Mouse (Mus musculus) MEL (cell line): ENCODE results near the gene Tmem216. TPM values are rescaled to one million over a fixed set of nuclear protein-coding genes. Genes with fewer than 3 reads are reported as not detected.

Experiments
- DNase-seq: peaks from one replicate; pipeline ENCODE4 v3.0.0; 2011; ENCODE audit warnings: low read depth, low spot score
- H3K27ac ChIP-seq: 2 replicates; pipeline ENCODE4 v1.5.1; 2012; ENCODE audit warnings: low read depth, mild to moderate bottlenecking, control low read depth, low read length, moderate library complexity; ENCODE audit not compliant: control insufficient read depth
- H3K27me3 ChIP-seq, 2 experiments: fragments of 150-350 bp in 1 of 2; sonication (generic) in 1 of 2; 2 replicates each; pipeline ENCODE4 v1.6.1; 2012; ENCODE audit warnings: low read length in 2 of 2, mild to moderate bottlenecking in 2 of 2, improper control_type of control experiment in 1 of 2, moderate library complexity in 1 of 2; ENCODE audit not compliant: insufficient read depth in 2 of 2, control insufficient read depth in 1 of 2
- H3K36me3 ChIP-seq, 2 experiments: 2 replicates each; pipeline ENCODE4 v1.6.1; 2012 to 2014; ENCODE audit warnings: low read length in 2 of 2, improper control_type of control experiment in 1 of 2, inconsistent platforms in 1 of 2, mild to moderate bottlenecking in 1 of 2; ENCODE audit not compliant: insufficient read depth in 2 of 2, control insufficient read depth in 1 of 2
- H3K4me1 ChIP-seq, 2 experiments: fragments of 150-350 bp in 1 of 2; sonication (generic) in 1 of 2; 2 replicates each; pipeline ENCODE4 v1.6.1; 2012; ENCODE audit warnings: low read length in 2 of 2, improper control_type of control experiment in 1 of 2, mild to moderate bottlenecking in 1 of 2; ENCODE audit not compliant: insufficient read depth in 2 of 2, control insufficient read depth in 1 of 2
- H3K4me3 ChIP-seq, 2 experiments: fragments of 150-350 bp in 1 of 2; sonication (generic) in 1 of 2; 2 replicates each; pipeline ENCODE4 v1.5.1; 2012; ENCODE audit warnings: low read depth in 2 of 2, low read length in 2 of 2, mild to moderate bottlenecking in 2 of 2, moderate library complexity in 2 of 2, control low read depth in 1 of 2, improper control_type of control experiment in 1 of 2; ENCODE audit not compliant: control insufficient read depth in 1 of 2, insufficient read depth in 1 of 2
- H3K79me2 ChIP-seq: 2 replicates; pipeline ENCODE4 v1.6.1; 2012; ENCODE audit warnings: mild to moderate bottlenecking, low read length, moderate library complexity; ENCODE audit not compliant: control insufficient read depth, poor library complexity, insufficient read depth
- H3K9ac ChIP-seq: 2 replicates; pipeline ENCODE4 v1.6.1; 2012; ENCODE audit warnings: low read depth, mild to moderate bottlenecking, control low read depth, low read length, moderate library complexity; ENCODE audit not compliant: control insufficient read depth, poor library complexity, severe bottlenecking
- H3K9me3 ChIP-seq: fragments of 150-350 bp; sonication (generic); replicated peaks from 2 replicates; pipeline ENCODE4 v1.6.1; 2012; ENCODE audit warnings: mild to moderate bottlenecking, low read length, improper control_type of control experiment, moderate library complexity; ENCODE audit not compliant: insufficient read depth
- CHD1 ChIP-seq: IDR thresholded peaks from 2 replicates; pipeline ENCODE4 v1.6.1; 2012; ENCODE audit warnings: low read depth, mild to moderate bottlenecking, inconsistent platforms, low read length, improper control_type of control experiment
- E2F4 ChIP-seq: IDR thresholded peaks from 2 replicates; pipeline ENCODE4 v1.6.1; 2011; ENCODE audit warnings: low read depth, low read length, improper control_type of control experiment, borderline replicate concordance
- EP300 ChIP-seq, 2 experiments: IDR thresholded peaks; 2 replicates each; pipeline ENCODE4 v1.6.1; 2011; ENCODE audit warnings: improper control_type of control experiment in 2 of 2, low read length in 2 of 2, low read depth in 1 of 2, mild to moderate bottlenecking in 1 of 2
- GABPA ChIP-seq: IDR thresholded peaks from 2 replicates; pipeline ENCODE4 v1.6.1; 2012; ENCODE audit warnings: low read depth, mild to moderate bottlenecking, inconsistent platforms, low read length, improper control_type of control experiment, moderate library complexity
- GATA1 ChIP-seq: IDR thresholded peaks from 2 replicates; pipeline ENCODE4 v1.6.1; 2011; ENCODE audit warnings: low read depth, low read length, improper control_type of control experiment
- KAT2A ChIP-seq: conservative IDR thresholded peaks from 2 replicates; pipeline ENCODE4 v1.6.1; 2012; ENCODE audit warnings: low read depth, low read length, improper control_type of control experiment, inconsistent platforms
- MAX ChIP-seq: IDR thresholded peaks from 2 replicates; pipeline ENCODE4 v1.6.1; 2011; ENCODE audit warnings: low read length, improper control_type of control experiment
- MEF2A ChIP-seq: IDR thresholded peaks from 2 replicates; pipeline ENCODE4 v1.6.1; 2014; ENCODE audit warnings: low read depth, mild to moderate bottlenecking, inconsistent platforms, low read length, improper control_type of control experiment; ENCODE audit not compliant: poor library complexity, insufficient replicate concordance, severe bottlenecking; ENCODE audit errors: extremely low read depth
- MXI1 ChIP-seq: IDR thresholded peaks from 2 replicates; pipeline ENCODE4 v1.6.1; 2011; ENCODE audit warnings: mild to moderate bottlenecking, low read depth, low read length, improper control_type of control experiment
- MYB ChIP-seq: IDR thresholded peaks from 2 replicates; pipeline ENCODE4 v1.6.1; 2011; ENCODE audit warnings: mild to moderate bottlenecking, low read depth, low read length, improper control_type of control experiment
- POLR2A ChIP-seq, 2 experiments: IDR thresholded peaks; 2 replicates each; pipeline ENCODE4 v1.6.1; 2011 to 2012; ENCODE audit warnings: low read length in 2 of 2, mild to moderate bottlenecking in 2 of 2, control low read depth in 1 of 2, improper control_type of control experiment in 1 of 2, low read depth in 1 of 2, moderate library complexity in 1 of 2; ENCODE audit not compliant: control insufficient read depth in 1 of 2, insufficient read depth in 1 of 2, poor library complexity in 1 of 2
- POLR2AphosphoS2 ChIP-seq: IDR thresholded peaks from 2 replicates; pipeline ENCODE4 v1.6.1; 2011; ENCODE audit warnings: low read length, improper control_type of control experiment
- POLR2AphosphoS5 ChIP-seq: IDR thresholded peaks from 2 replicates; pipeline ENCODE4 v1.6.1; 2012; ENCODE audit warnings: low read depth, borderline replicate concordance, mild to moderate bottlenecking, inconsistent platforms, low read length, moderate library complexity, mixed read lengths
- RAD21 ChIP-seq: IDR thresholded peaks from 2 replicates; pipeline ENCODE4 v1.6.1; 2011; ENCODE audit warnings: mild to moderate bottlenecking, low read depth, low read length, improper control_type of control experiment
- SIN3A ChIP-seq: IDR thresholded peaks from 2 replicates; pipeline ENCODE4 v1.6.1; 2012; ENCODE audit warnings: low read length, improper control_type of control experiment, inconsistent platforms
- TAL1 ChIP-seq: IDR thresholded peaks from 2 replicates; pipeline ENCODE4 v1.6.1; 2012; ENCODE audit warnings: mild to moderate bottlenecking, inconsistent platforms, low read length, moderate library complexity, mixed read lengths
- TBP ChIP-seq: IDR thresholded peaks from 2 replicates; pipeline ENCODE4 v1.8.0; 2011; ENCODE audit warnings: low read depth, low read length, improper control_type of control experiment
- TCF12 ChIP-seq: IDR thresholded peaks from 2 replicates; pipeline ENCODE4 v1.6.1; 2014; ENCODE audit warnings: low read depth, mild to moderate bottlenecking, inconsistent platforms, low read length, improper control_type of control experiment, moderate library complexity
- UBTF ChIP-seq: IDR thresholded peaks from 2 replicates; pipeline ENCODE4 v1.6.1; 2012; ENCODE audit warnings: low read depth, mild to moderate bottlenecking, inconsistent platforms, low read length, improper control_type of control experiment, moderate library complexity, borderline replicate concordance; ENCODE audit not compliant: insufficient read depth
- USF1 ChIP-seq: IDR thresholded peaks from 2 replicates; pipeline ENCODE4 v1.6.1; 2014; ENCODE audit warnings: low read depth, mild to moderate bottlenecking, inconsistent platforms, low read length, improper control_type of control experiment, moderate library complexity
- USF2 ChIP-seq, 2 experiments: IDR thresholded peaks; 2 replicates each; pipeline ENCODE4 v1.6.1; 2011 to 2012; ENCODE audit warnings: improper control_type of control experiment in 2 of 2, low read length in 2 of 2, borderline replicate concordance in 1 of 2, inconsistent platforms in 1 of 2, low read depth in 1 of 2, mild to moderate bottlenecking in 1 of 2; ENCODE audit not compliant: insufficient read depth in 1 of 2
- ZC3H11A ChIP-seq: IDR thresholded peaks from 2 replicates; pipeline ENCODE4 v1.6.1; 2012; ENCODE audit warnings: low read depth, mild to moderate bottlenecking, inconsistent platforms, low read length, improper control_type of control experiment
- ZMIZ1 ChIP-seq: IDR thresholded peaks from 2 replicates; pipeline ENCODE4 v1.6.1; 2012; ENCODE audit warnings: low read depth, mild to moderate bottlenecking, inconsistent platforms, low read length, improper control_type of control experiment, moderate library complexity
- ZNF384 ChIP-seq: IDR thresholded peaks from 2 replicates; pipeline ENCODE4 v1.6.1; 2012; ENCODE audit warnings: low read depth, mild to moderate bottlenecking, inconsistent platforms, low read length, improper control_type of control experiment
- polyA plus RNA-seq, 2 experiments: library from polyadenylated mRNA; stranded (reverse) in 1 of 2; unstranded in 1 of 2; fragments of >175 nt in 1 of 2; fragments of >200 nt in 1 of 2; gene quantifications; 2 replicates each; pipeline versions ENCODE4 v1.2.1 to v1.2.4; 2012; ENCODE audit warnings: low replicate concordance in 2 of 2, low read depth in 1 of 2; ENCODE audit not compliant: insufficient read length in 2 of 2, insufficient read depth in 1 of 2, missing spikeins in 1 of 2
- total RNA-seq: library from RNA; depleted of rRNA; stranded (reverse); fragments of 300-350 nt; gene quantifications from 2 replicates; pipeline ENCODE4 v1.2.3, GENCODE M21; 2012

Gene Tmem216
- total and polyA plus RNA-seq, 3 experiments: 48.0 to 48.1 TPM; not detected in 1

GRCm38 (mm10) chr19:10591659-10592377 lies 35.8 kb upstream of the Tmem216 start:
- H3K36me3 ChIP-seq: no peaks in the 10 kb centered on the region

GRCm38 (mm10) chr19:10590301-10590700 lies 34.3 kb upstream of the Tmem216 start:
- H3K27ac ChIP-seq: no peak overlapping the region
- no peaks in the 10 kb centered on the region for H3K9me3 ChIP-seq
- no peak overlapping the region for H3K9ac ChIP-seq
- no peak for DNase-seq
- no peak for TF ChIP-seq TAL1
- TF ChIP-seq TCF12: no peak
- no peak for TF ChIP-seq CHD1
- no peak for TF ChIP-seq USF2 (IDR thresholded peaks at IDR 0.05; ENCODE audit: borderline replicate concordance in 1 of 2, insufficient read depth in 1 of 2, low read depth in 1 of 2, low read length in 2 of 2)
- TF ChIP-seq POLR2A (IDR thresholded peaks at IDR 0.05; ENCODE audit: control insufficient read depth in 1 of 2, insufficient read depth in 1 of 2, low read depth in 1 of 2, low read length in 2 of 2, poor library complexity in 1 of 2): no peak
- TF ChIP-seq POLR2AphosphoS2: no peak
- no peak for TF ChIP-seq POLR2AphosphoS5
- no peak for TF ChIP-seq GATA1
- TF ChIP-seq KAT2A: no peak
- TF ChIP-seq ZNF384: no peak
- TF ChIP-seq RAD21: no peak
- TF ChIP-seq SIN3A: no peak
- no peak for TF ChIP-seq EP300 (IDR thresholded peaks at IDR 0.05; ENCODE audit: low read depth in 1 of 2, low read length in 2 of 2)
- TF ChIP-seq UBTF: no peak
- TF ChIP-seq MXI1: no peak
- no peak for TF ChIP-seq MEF2A
- no peak for TF ChIP-seq ZC3H11A
- no peak for TF ChIP-seq GABPA
- H3K27me3 ChIP-seq: no peaks in the 10 kb centered on the region
- no peaks in the 10 kb centered on the region for H3K36me3 ChIP-seq
- H3K4me1 ChIP-seq: no peaks in the 10 kb centered on the region
- H3K4me3 ChIP-seq: no peak overlapping the region
- no peaks in the 10 kb centered on the region for H3K79me2 ChIP-seq

More at GRCm38 (mm10) chr19:10591659-10592377, 35.8 kb upstream of the Tmem216 start:
- Histone ChIP-seq H3K4me3 (no peak overlapping the region), H3K79me2 (no peaks in the 10 kb centered on the region), H3K9me3 (no peaks in the 10 kb centered on the region), H3K27me3 (no peaks in the 10 kb centered on the region), H3K9ac (no peak overlapping the region), H3K27ac (no peak overlapping the region), H3K4me1 (no peaks in the 10 kb centered on the region)
- TF ChIP-seq E2F4 (no peak), TBP (no peak), USF1 (no peak), TCF12 (no peak), MAX (no peak), ZNF384 (no peak), ZMIZ1 (no peak), MEF2A (no peak), TAL1 (no peak), USF2 (IDR thresholded peaks at IDR 0.05; ENCODE audit: borderline replicate concordance in 1 of 2, insufficient read depth in 1 of 2, low read depth in 1 of 2, low read length in 2 of 2) (no peak), MYB (no peak), CHD1 (no peak)
- no peak for DNase-seq
